Mouse (Mus musculus) bone marrow macrophage, adult 2 months (primary cell): Measurements from ENCODE around the gene Acot8. TPM values are rescaled to one million over a fixed set of nuclear protein-coding genes. Genes with fewer than 3 reads are reported as not detected.

Source experiments
- H3K27ac ChIP-seq: 2 replicates; pipeline ENCODE4 v1.5.1; 2012; ENCODE audit warnings: low read depth, low read length; ENCODE audit not compliant: insufficient read depth
- H3K4me1 ChIP-seq: 2 replicates; pipeline ENCODE4 v1.6.1; 2012; ENCODE audit warnings: low read length; ENCODE audit not compliant: control insufficient read depth, insufficient read depth
- H3K4me3 ChIP-seq: 2 replicates; pipeline ENCODE4 v1.5.1; 2012; ENCODE audit warnings: mild to moderate bottlenecking, low read length, moderate library complexity; ENCODE audit not compliant: insufficient read depth
- CTCF ChIP-seq: IDR thresholded peaks from 2 replicates; pipeline ENCODE4 v1.5.1; 2012; ENCODE audit warnings: low read depth, mild to moderate bottlenecking, low read length, moderate library complexity
- POLR2A ChIP-seq: IDR thresholded peaks from 2 replicates; pipeline ENCODE4 v1.6.1; 2012; ENCODE audit warnings: mild to moderate bottlenecking, low read depth, low read length, borderline replicate concordance
- polyA plus RNA-seq: library from polyadenylated mRNA; stranded (reverse); fragments of >200 nt; gene quantifications from 2 replicates; pipeline ENCODE4 v1.2.4, GENCODE M21; 2012; ENCODE audit not compliant: missing spikeins, insufficient read depth, insufficient read length

Acot8 gene
- polyA plus RNA-seq, 1 experiment = 26.8 TPM

- TF ChIP-seq CTCF (no peak), POLR2A (no peak)
- no peak overlapping the region for H3K4me3 ChIP-seq
- no peak overlapping the region for H3K27ac ChIP-seq
- H3K4me1 ChIP-seq = peaks cover 27% of the 10 kb centered on the region
Observed at GRCm38 (mm10) chr2:164761502-164761901, 43.2 kb downstream of the Acot8 start.

GRCm38 (mm10) chr2:164760059-164760833, 44.4 kb downstream of the Acot8 start:
- H3K4me1 ChIP-seq = peaks cover 27% of the 10 kb centered on the region
- peak overlapping the region; percentile 77 for H3K27ac ChIP-seq
- TF ChIP-seq CTCF (no peak), POLR2A (no peak)
- no peak overlapping the region for H3K4me3 ChIP-seq

- TF ChIP-seq CTCF (no peak), POLR2A (no peak)
- no peak overlapping the region for H3K27ac ChIP-seq
- peaks cover 22% of the 10 kb centered on the region for H3K4me1 ChIP-seq
- H3K4me3 ChIP-seq = no peak overlapping the region
Observed at GRCm38 (mm10) chr2:164758692-164759091, 46.0 kb downstream of the Acot8 start.

DNA sequence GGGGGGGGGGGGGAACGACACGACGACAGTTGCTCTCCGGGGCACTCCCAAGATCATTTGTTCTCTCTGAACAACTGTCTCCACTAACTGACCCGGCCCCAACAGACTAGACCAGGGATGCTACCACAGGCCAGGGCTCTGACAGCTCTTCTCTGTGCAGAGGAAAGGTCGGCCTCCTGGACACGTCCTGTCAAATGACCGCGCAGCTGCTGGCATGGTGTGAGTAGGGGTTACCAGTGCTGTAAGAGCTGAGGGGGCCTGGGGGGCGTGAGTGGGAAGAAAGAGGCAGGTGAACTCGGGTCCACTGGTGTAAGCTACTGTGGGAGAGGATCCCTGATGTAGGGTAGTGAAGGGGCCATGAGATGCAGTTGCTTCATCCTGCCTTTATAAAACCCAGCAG, 46.8 kb downstream of the Acot8 start:
- Histone ChIP-seq H3K4me3 (no peak overlapping the region), H3K4me1 (peaks cover 18% of the 10 kb centered on the region), H3K27ac (no peak overlapping the region)
- TF ChIP-seq POLR2A (no peak), CTCF (no peak)

DNA sequence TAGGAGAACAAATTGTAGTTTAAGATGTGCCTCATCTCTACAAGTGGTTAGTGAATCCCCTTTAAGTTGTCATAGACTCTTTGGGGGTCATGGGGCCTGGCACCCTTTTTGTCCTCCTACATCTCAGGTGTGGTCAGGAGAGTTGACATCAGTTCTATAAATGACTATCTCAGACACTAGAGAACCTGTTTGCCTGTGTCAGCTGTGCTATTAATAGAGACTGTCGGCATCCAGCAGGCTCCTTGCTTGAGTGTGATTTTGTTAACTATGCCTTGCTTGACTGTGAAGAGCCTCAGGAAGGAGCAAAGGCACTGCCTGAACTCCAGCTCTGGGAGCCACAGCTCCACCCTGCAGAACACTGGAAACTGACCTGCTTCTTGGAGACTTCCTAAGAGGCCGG, 49.9 kb downstream of the Acot8 start:
- no peak for TF ChIP-seq CTCF
- no peak for TF ChIP-seq POLR2A
- H3K4me1 ChIP-seq = peaks cover 8% of the 10 kb centered on the region
- H3K27ac ChIP-seq = no peak overlapping the region
- no peak overlapping the region for H3K4me3 ChIP-seq

DNA sequence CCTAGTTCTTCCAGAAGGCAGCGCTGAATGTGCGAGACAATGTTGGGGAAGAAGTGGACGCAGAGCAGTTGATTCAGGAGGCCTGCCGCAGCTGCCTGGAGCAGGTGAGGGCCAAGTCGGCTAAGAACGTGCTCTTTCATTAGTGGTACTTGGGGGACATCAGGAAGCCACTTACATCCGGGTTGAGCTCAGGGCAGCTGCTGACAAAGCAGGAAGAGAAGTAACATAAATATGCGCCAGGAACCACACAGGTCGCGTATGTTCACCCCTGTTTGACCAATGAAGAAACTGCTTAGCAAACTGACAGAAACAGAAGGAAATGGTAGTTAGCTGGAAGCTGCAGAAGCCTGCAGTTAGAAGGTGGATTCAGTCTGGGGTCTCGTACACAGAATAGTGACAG, 50.6 kb downstream of the Acot8 start:
- H3K27ac ChIP-seq = no peak overlapping the region
- no peak for TF ChIP-seq POLR2A
- TF ChIP-seq CTCF = no peak
- H3K4me3 ChIP-seq = no peak overlapping the region
- peaks cover 2% of the 10 kb centered on the region for H3K4me1 ChIP-seq

- no peak overlapping the region for H3K27ac ChIP-seq
- TF ChIP-seq POLR2A = no peak
- peaks cover 10% of the 10 kb centered on the region for H3K4me1 ChIP-seq
- H3K4me3 ChIP-seq = no peak overlapping the region
Observed at GRCm38 (mm10) chr2:164752454-164752853, 52.2 kb downstream of the Acot8 start.

DNA sequence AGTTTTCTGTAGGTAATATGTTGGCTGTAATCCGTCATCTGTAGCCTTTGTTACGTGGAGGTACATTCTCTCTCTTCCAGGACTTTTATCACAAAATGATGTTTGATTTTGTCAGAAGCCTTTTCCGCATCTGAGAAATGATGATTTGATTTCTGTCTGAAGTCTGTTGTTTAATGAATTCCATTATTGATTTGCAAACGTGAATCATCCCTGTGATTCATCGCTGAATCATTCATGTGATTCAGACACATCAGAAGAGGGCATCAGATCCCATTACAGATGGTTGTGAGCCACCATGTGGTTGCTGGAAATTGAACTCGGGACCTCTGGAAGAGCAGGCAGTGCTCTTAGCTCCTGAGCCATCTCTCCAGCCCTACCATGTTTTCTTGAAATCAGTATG, 55.7 kb downstream of the Acot8 start:
- Histone ChIP-seq H3K27ac (peak overlapping the region; percentile 17), H3K4me1 (peaks cover 21% of the 10 kb centered on the region), H3K4me3 (no peak overlapping the region)
- no peak for TF ChIP-seq CTCF
- no peak for TF ChIP-seq POLR2A

DNA sequence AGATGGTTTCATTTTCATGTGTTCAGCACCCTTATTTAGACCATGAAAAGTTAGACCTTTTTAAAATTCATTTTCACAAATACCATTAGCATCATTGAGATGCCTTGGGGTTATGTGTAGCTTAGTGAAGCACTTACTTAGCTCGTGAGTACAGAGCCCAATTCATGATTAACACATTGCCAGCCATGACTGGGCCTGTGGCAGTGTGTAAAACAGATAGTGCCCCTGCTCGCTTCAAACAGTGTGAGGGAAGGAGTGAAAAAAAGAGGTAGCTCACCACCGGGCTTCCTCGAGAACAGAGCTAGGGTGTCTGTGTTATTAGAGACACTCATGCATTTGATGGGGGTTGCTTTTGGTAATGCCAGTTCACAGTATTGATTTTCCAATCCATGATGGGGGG, 56.5 kb downstream of the Acot8 start:
- Histone ChIP-seq H3K4me3 (no peak overlapping the region), H3K27ac (peak overlapping the region; percentile 17), H3K4me1 (peaks cover 21% of the 10 kb centered on the region)
- TF ChIP-seq CTCF (no peak), POLR2A (no peak)

- H3K27ac ChIP-seq = no peak overlapping the region
Observed at GRCm38 (mm10) chr2:164746693-164747092, 58.0 kb downstream of the Acot8 start.

More at GRCm38 (mm10) chr2:164746693-164747092, 58.0 kb downstream of the Acot8 start:
- H3K4me3 ChIP-seq = peak overlapping the region; percentile 96
- TF ChIP-seq CTCF (no peak), POLR2A (no peak)
- peaks cover 21% of the 10 kb centered on the region for H3K4me1 ChIP-seq
